Mouse (Mus musculus) kidney, adult 2 months (tissue): ENCODE data around the gene Smco2.

Source experiments
- CTCF ChIP-seq: fragments of 200-500 bp; conservative IDR thresholded peaks from 2 replicates; pipeline ENCODE4 v1.5.1; 2011; ENCODE audit warnings: low read depth, mild to moderate bottlenecking, control low read depth, low read length, moderate library complexity, mixed read lengths; ENCODE audit not compliant: insufficient read depth, insufficient read length
- POLR2A ChIP-seq: fragments of 200-500 bp; IDR thresholded peaks from one replicate; pipeline ENCODE4 v1.6.1; 2011; ENCODE audit warnings: low read depth, low read length, control low read depth

GRCm38 (mm10) chr6:146820177-146820965 lies 29.5 kb upstream of the Smco2 start:
- TF ChIP-seq CTCF (no peak), POLR2A (no peak)
